Mouse (Mus musculus): ENCODE measurements at regions not wholly inside any gene's neighbourhood (a gene's known extent, or its start where the extent isn't known, plus 50 kb on each side); places are given as distances from the start of the nearest gene placed in this dataset.

- Histone ChIP-seq H3K4me3 (ENCODE audit: insufficient read depth in 1 of 2, low read depth in 1 of 2, low read length in 2 of 2, poor library complexity in 1 of 2, severe bottlenecking in 1 of 2) (no peak overlapping the region), H3K9ac (ENCODE audit: insufficient read depth, low read depth, low read length, poor library complexity, severe bottlenecking) (no peak overlapping the region), H3K9me3 (ENCODE audit: control insufficient read depth, insufficient read depth, low read depth, low read length) (no peaks in the 10 kb centered on the region), H3K36me3 (ENCODE audit: control insufficient read depth, insufficient read depth, low read length, poor library complexity, severe bottlenecking) (no peaks in the 10 kb centered on the region), H3K4me1 (ENCODE audit: control insufficient read depth in 2 of 2, insufficient read depth in 2 of 2, low read length in 2 of 2, poor library complexity in 1 of 2) (0 out of 4 replicates have a peak, but pooled peaks cover 0 to 5% of the 10 kb centered on the region in 2 experiments), H3K27ac (ENCODE audit: insufficient read depth, low read depth, low read length, poor library complexity, severe bottlenecking) (no peak overlapping the region)
- TF ChIP-seq MAFK (IDR thresholded peaks at IDR 0.05; ENCODE audit: insufficient read depth, low read depth, low read length), result no peak
- TF ChIP-seq ZC3H11A (IDR thresholded peaks at IDR 0.05; ENCODE audit: borderline replicate concordance, low read depth, low read length), result no peak
- no peak for TF ChIP-seq HCFC1 (IDR thresholded peaks at IDR 0.05; ENCODE audit: borderline replicate concordance, insufficient read depth, low read length)
- TF ChIP-seq ZNF384 (IDR thresholded peaks at IDR 0.05; ENCODE audit: low read depth, low read length), result no peak
- no peak for TF ChIP-seq CHD2 (IDR thresholded peaks at IDR 0.05; ENCODE audit: low read depth, low read length)
- DNase-seq (ENCODE audit: low read depth, low spot score), result no peak
- in situ Hi-C loops (cut with MboI; ENCODE audit: low sequenced_read_pairs in 2 of 2, unreplicated experiment in 2 of 2), result no loop called here
Measured at GRCm38 (mm10) chr14:25184875-25185274, 274.1 kb upstream of the Zmiz1 start.

GRCm38 (mm10) chr14:25185556-25185958 is 273.4 kb upstream of the Zmiz1 start:
- Histone ChIP-seq H3K36me3 (ENCODE audit: control insufficient read depth, insufficient read depth, low read length, poor library complexity, severe bottlenecking) (no peaks in the 10 kb centered on the region), H3K9ac (ENCODE audit: insufficient read depth, low read depth, low read length, poor library complexity, severe bottlenecking) (no peak overlapping the region), H3K4me3 (ENCODE audit: insufficient read depth in 1 of 2, low read depth in 1 of 2, low read length in 2 of 2, poor library complexity in 1 of 2, severe bottlenecking in 1 of 2) (no peak overlapping the region), H3K27ac (ENCODE audit: insufficient read depth, low read depth, low read length, poor library complexity, severe bottlenecking) (no peak overlapping the region), H3K4me1 (ENCODE audit: control insufficient read depth in 2 of 2, insufficient read depth in 2 of 2, low read length in 2 of 2, poor library complexity in 1 of 2) (0 out of 4 replicates have a peak, but pooled peaks cover 0 to 5% of the 10 kb centered on the region in 2 experiments), H3K9me3 (ENCODE audit: control insufficient read depth, insufficient read depth, low read depth, low read length) (no peaks in the 10 kb centered on the region)
- in situ Hi-C loops (cut with MboI; ENCODE audit: low sequenced_read_pairs in 2 of 2, unreplicated experiment in 2 of 2), result no loop called here
- no peak for DNase-seq (ENCODE audit: low read depth, low spot score)
- no peak for TF ChIP-seq ZNF384 (IDR thresholded peaks at IDR 0.05; ENCODE audit: low read depth, low read length)
- no peak for TF ChIP-seq CHD2 (IDR thresholded peaks at IDR 0.05; ENCODE audit: low read depth, low read length)
- TF ChIP-seq HCFC1 (IDR thresholded peaks at IDR 0.05; ENCODE audit: borderline replicate concordance, insufficient read depth, low read length), result no peak
- TF ChIP-seq MAFK (IDR thresholded peaks at IDR 0.05; ENCODE audit: insufficient read depth, low read depth, low read length), result no peak
- TF ChIP-seq ZC3H11A (IDR thresholded peaks at IDR 0.05; ENCODE audit: borderline replicate concordance, low read depth, low read length), result no peak

- no peak overlapping the region for H3K27ac ChIP-seq (ENCODE audit: insufficient read depth, low read depth, low read length, poor library complexity, severe bottlenecking)
- H3K36me3 ChIP-seq (ENCODE audit: control insufficient read depth, insufficient read depth, low read length, poor library complexity, severe bottlenecking), result no peaks in the 10 kb centered on the region
- H3K9ac ChIP-seq (ENCODE audit: insufficient read depth, low read depth, low read length, poor library complexity, severe bottlenecking), result no peak overlapping the region
- no peaks in the 10 kb centered on the region for H3K9me3 ChIP-seq (ENCODE audit: control insufficient read depth, insufficient read depth, low read depth, low read length)
- in situ Hi-C loops (cut with MboI; ENCODE audit: low sequenced_read_pairs in 2 of 2, unreplicated experiment in 2 of 2), result no loop called here
- H3K4me3 ChIP-seq (ENCODE audit: insufficient read depth in 1 of 2, low read depth in 1 of 2, low read length in 2 of 2, poor library complexity in 1 of 2, severe bottlenecking in 1 of 2), result no peak overlapping the region
- TF ChIP-seq HCFC1 (IDR thresholded peaks at IDR 0.05; ENCODE audit: borderline replicate concordance, insufficient read depth, low read length), result no peak
- TF ChIP-seq ZC3H11A (IDR thresholded peaks at IDR 0.05; ENCODE audit: borderline replicate concordance, low read depth, low read length), result no peak
- no peak for TF ChIP-seq ZNF384 (IDR thresholded peaks at IDR 0.05; ENCODE audit: low read depth, low read length)
- no peak for TF ChIP-seq CHD2 (IDR thresholded peaks at IDR 0.05; ENCODE audit: low read depth, low read length)
- no peak for TF ChIP-seq MAFK (IDR thresholded peaks at IDR 0.05; ENCODE audit: insufficient read depth, low read depth, low read length)
- DNase-seq (ENCODE audit: low read depth, low spot score), result no peak
- H3K4me1 ChIP-seq (ENCODE audit: control insufficient read depth in 2 of 2, insufficient read depth in 2 of 2, low read length in 2 of 2, poor library complexity in 1 of 2), result 0 out of 4 replicates have a peak, but pooled peaks cover 0 to 5% of the 10 kb centered on the region in 2 experiments
Measured at GRCm38 (mm10) chr14:25185959-25186771, 272.8 kb upstream of the Zmiz1 start.

GRCm38 (mm10) chr14:25187715-25188114 is 271.3 kb upstream of the Zmiz1 start:
- Histone ChIP-seq H3K4me1 (ENCODE audit: control insufficient read depth in 2 of 2, insufficient read depth in 2 of 2, low read length in 2 of 2, poor library complexity in 1 of 2) (no peaks in the 10 kb centered on the region), H3K36me3 (ENCODE audit: control insufficient read depth, insufficient read depth, low read length, poor library complexity, severe bottlenecking) (no peaks in the 10 kb centered on the region), H3K4me3 (ENCODE audit: insufficient read depth in 1 of 2, low read depth in 1 of 2, low read length in 2 of 2, poor library complexity in 1 of 2, severe bottlenecking in 1 of 2) (no peak overlapping the region), H3K27ac (ENCODE audit: insufficient read depth, low read depth, low read length, poor library complexity, severe bottlenecking) (no peak overlapping the region), H3K9ac (ENCODE audit: insufficient read depth, low read depth, low read length, poor library complexity, severe bottlenecking) (no peak overlapping the region), H3K9me3 (ENCODE audit: control insufficient read depth, insufficient read depth, low read depth, low read length) (no peaks in the 10 kb centered on the region)
- in situ Hi-C loops (cut with MboI; ENCODE audit: low sequenced_read_pairs in 2 of 2, unreplicated experiment in 2 of 2), result no loop called here
- TF ChIP-seq ZC3H11A (IDR thresholded peaks at IDR 0.05; ENCODE audit: borderline replicate concordance, low read depth, low read length) (no peak), HCFC1 (IDR thresholded peaks at IDR 0.05; ENCODE audit: borderline replicate concordance, insufficient read depth, low read length) (no peak), ZNF384 (IDR thresholded peaks at IDR 0.05; ENCODE audit: low read depth, low read length) (no peak), MAFK (IDR thresholded peaks at IDR 0.05; ENCODE audit: insufficient read depth, low read depth, low read length) (no peak), CHD2 (IDR thresholded peaks at IDR 0.05; ENCODE audit: low read depth, low read length) (no peak)
- no peak for DNase-seq (ENCODE audit: low read depth, low spot score)
